Comparison of ENCODE assay signal across 8 mouse cellular contexts in genomic region chr5:121836692-121837415, GRCm38 (mm10). TPM values are rescaled to one million over a fixed set of nuclear protein-coding genes. Genes with fewer than 3 reads are reported as not detected.
A peak's percentile ranks its signal among the peaks of the same experiment; 100 is the strongest.
DNase-seq lines count a peak whose midpoint lies in the region; ATAC-seq and TF ChIP-seq lines count a peak whose summit lies in the region.

No protein-coding gene starts in this region.

- H3K27me3 ChIP-seq in forebrain, embryonic 14.5 days (replicated peaks; ENCODE audit: control insufficient read depth, insufficient read depth, low read length): peaks cover 30% of the 10 kb centered on the region
- no peaks in the 10 kb centered on the region; the same call in 1 of the 2 replicates for H3K27me3 ChIP-seq in lung, embryonic 14.5 days (ENCODE audit: insufficient read depth, low read length)

- peak; percentile 91 for DNase-seq in ES-E14 (ENCODE audit: low read depth, low spot score)
- DNase-seq in cerebellum, adult 11 months: peak; percentile 85
- peak; percentile 80 for DNase-seq in forebrain, embryonic 14.5 days (ENCODE audit: low spot score)
- peak; percentile 94 to 96 for DNase-seq in heart, postnatal 14 days
- DNase-seq in layer of hippocampus, adult 2 months (ENCODE audit: low spot score in 2 of 2): peak; percentile 73 to 74
- DNase-seq in lung, embryonic 14.5 days: peak; percentile 97
- peak; percentile 91 for DNase-seq in testis, postnatal 14 days (ENCODE audit: low spot score)

- in situ Hi-C loops in ES-E14 (cut with MboI; ENCODE audit: low sequenced_read_pairs in 2 of 2, unreplicated experiment in 2 of 2): no loop called here

- no peaks in the 10 kb centered on the region; the same call in 1 of the 2 replicates for H3K36me3 ChIP-seq in ES-E14 (ENCODE audit: control insufficient read depth, insufficient read depth, low read length, poor library complexity, severe bottlenecking)
- H3K36me3 ChIP-seq in forebrain, embryonic 14.5 days (ENCODE audit: control insufficient read depth, insufficient read depth, low read length): no peaks in the 10 kb centered on the region
- H3K36me3 ChIP-seq in lung, embryonic 14.5 days (ENCODE audit: insufficient read depth): no peaks in the 10 kb centered on the region

- peak overlapping the region; percentile 89 to 92 for H3K4me3 ChIP-seq in ES-E14 (ENCODE audit: insufficient read depth in 1 of 2, low read depth in 1 of 2, low read length in 2 of 2, poor library complexity in 1 of 2, severe bottlenecking in 1 of 2)
- H3K4me3 ChIP-seq in forebrain, embryonic 14.5 days (ENCODE audit: low read depth, low read length): peak overlapping the region; percentile 63
- H3K4me3 ChIP-seq in layer of hippocampus, adult 2 months: peak overlapping the region; percentile 87
- peak overlapping the region; percentile 78 for H3K4me3 ChIP-seq in lung, embryonic 14.5 days (ENCODE audit: low read depth, low read length)

- H3K4me2 ChIP-seq in forebrain, embryonic 14.5 days (ENCODE audit: low read length): peak overlapping the region; percentile 84
- H3K4me2 ChIP-seq in lung, embryonic 14.5 days: peak overlapping the region; percentile 85

- H3K27ac ChIP-seq in ES-E14 (ENCODE audit: insufficient read depth, low read depth, low read length, poor library complexity, severe bottlenecking): peak overlapping the region; percentile 69
- peak overlapping the region; percentile 52; the same call in 1 of the 2 replicates for H3K27ac ChIP-seq in forebrain, embryonic 14.5 days (ENCODE audit: low read depth, low read length)
- peak overlapping the region; percentile 98 for H3K27ac ChIP-seq in layer of hippocampus, adult 2 months
- H3K27ac ChIP-seq in lung, embryonic 14.5 days (ENCODE audit: low read depth): peak overlapping the region; percentile 85

- peak; percentile 22; the same call in 1 of the 2 replicates for TF ChIP-seq CTCF in layer of hippocampus, adult 2 months (conservative IDR thresholded peaks at IDR 0.05)
- no peak for TF ChIP-seq CTCF in lung, embryonic 14.5 days (IDR thresholded peaks at IDR 0.05; ENCODE audit: low read depth)

- H3K9me3 ChIP-seq in ES-E14 (ENCODE audit: control insufficient read depth, insufficient read depth, low read depth, low read length): no peaks in the 10 kb centered on the region
- no peaks in the 10 kb centered on the region for H3K9me3 ChIP-seq in forebrain, embryonic 14.5 days (replicated peaks; ENCODE audit: control insufficient read depth, low read length)
- no peaks in the 10 kb centered on the region for H3K9me3 ChIP-seq in lung, embryonic 14.5 days (ENCODE audit: low read depth, low read length)

- WGBS in forebrain, embryonic 14.5 days: under 1% methylated on average over 69 of the region's 77 CpGs
- WGBS in lung, embryonic 14.5 days: under 1% methylated on average over 71 of the region's 77 CpGs

- peaks cover 3 to 26% of the 10 kb centered on the region in 2 experiments for H3K4me1 ChIP-seq in ES-E14 (ENCODE audit: control insufficient read depth in 2 of 2, insufficient read depth in 2 of 2, low read length in 2 of 2, poor library complexity in 1 of 2)
- H3K4me1 ChIP-seq in forebrain, embryonic 14.5 days (ENCODE audit: control insufficient read depth, insufficient read depth, low read length): peaks cover 26% of the 10 kb centered on the region
- H3K4me1 ChIP-seq in lung, embryonic 14.5 days (ENCODE audit: insufficient read depth): peaks cover 41% of the 10 kb centered on the region

- intact Hi-C loops in heart, postnatal 14 days (cut with DNase I): no loop called here

- peak; percentile 73 for ATAC-seq in forebrain, embryonic 14.5 days
- peak; percentile 81 for ATAC-seq in lung, embryonic 14.5 days (ENCODE audit: insufficient read depth)
- ATAC-seq in neutrophil, adult 5-6 weeks (ENCODE audit: extremely low read depth, insufficient number of reproducible peaks, low FRiP score, poor library complexity, severe bottlenecking): peak; percentile 40

- peak overlapping the region; percentile 92 for H3K9ac ChIP-seq in ES-E14 (ENCODE audit: insufficient read depth, low read depth, low read length, poor library complexity, severe bottlenecking)
- peak overlapping the region; percentile 71 for H3K9ac ChIP-seq in forebrain, embryonic 14.5 days (ENCODE audit: low read length)
- peak overlapping the region; percentile 69 for H3K9ac ChIP-seq in lung, embryonic 14.5 days

TF ChIP-seq in ES-E14, 5 proteins besides CTCF, POLR2A, EP300 and RAD21:
- TF ChIP-seq CHD2 (IDR thresholded peaks at IDR 0.05; ENCODE audit: low read depth, low read length): no peak
- TF ChIP-seq ZC3H11A (IDR thresholded peaks at IDR 0.05; ENCODE audit: borderline replicate concordance, low read depth, low read length): no peak
- no peak for TF ChIP-seq HCFC1 (IDR thresholded peaks at IDR 0.05; ENCODE audit: borderline replicate concordance, insufficient read depth, low read length)
- TF ChIP-seq MAFK (IDR thresholded peaks at IDR 0.05; ENCODE audit: insufficient read depth, low read depth, low read length): no peak
- TF ChIP-seq ZNF384 (IDR thresholded peaks at IDR 0.05; ENCODE audit: low read depth, low read length): peak; percentile 81; the same call in 1 of the 2 replicates

RNA-seq across cellular contexts. Expression of gene Sh2b3, which starts 0.6 kb away (rescaled TPM):
- 9.1 and 10.5 TPM in 2 replicates for total RNA-seq in ES-E14 (2012; rRNA removed)
- 4.4 and 5.4 TPM in 2 replicates for polyA plus RNA-seq in forebrain, embryonic 14.5 days (2014; fragmentation: Nextera tagmentation; extraction: Ambion mirVana)
- total RNA-seq in heart, postnatal 14 days (2021): 10 to 100 TPM; 31.8 to 33.6 TPM
- 10 to 100 TPM; 19.9 to 21.6 TPM for total RNA-seq in layer of hippocampus, adult 2 months (2021)
- polyA plus RNA-seq in lung, embryonic 14.5 days (2014; fragmentation: Nextera tagmentation; extraction: Ambion mirVana): 24.2 and 26.4 TPM in 2 replicates
- 77.7 and 81.7 TPM in 2 replicates for total RNA-seq in neutrophil, adult 5-6 weeks (2017)

RNA-seq across cellular contexts. Expression of gene Pheta1, which starts 11.9 kb away (rescaled TPM):
- total RNA-seq in ES-E14 (2012; rRNA removed): 13.4 and 13.6 TPM in 2 replicates
- 34.7 and 41.4 TPM in 2 replicates for polyA plus RNA-seq in forebrain, embryonic 14.5 days (2014; fragmentation: Nextera tagmentation; extraction: Ambion mirVana)
- 10 to 100 TPM; 13.2 to 13.6 TPM for total RNA-seq in heart, postnatal 14 days (2021)
- total RNA-seq in layer of hippocampus, adult 2 months (2021): 1 to 10 TPM; 8.3 to 8.8 TPM
- 22.2 TPM in 2 replicates for polyA plus RNA-seq in lung, embryonic 14.5 days (2014; fragmentation: Nextera tagmentation; extraction: Ambion mirVana)
- total RNA-seq in neutrophil, adult 5-6 weeks (2017): 1.1 and 1.5 TPM in 2 replicates

Comparison
In these comparisons a context has a peak if more than half of its experiments do, and no peak if none do; other contexts are left out.
1. Peak in every context shown above with its lines: DNase-seq, ATAC-seq, H3K4me3 ChIP-seq and H3K27ac ChIP-seq.